Mouse (Mus musculus): ENCODE results near the gene Prkcb. TPM values are rescaled to one million over a fixed set of nuclear protein-coding genes. Genes with fewer than 3 reads are reported as not detected.

Gene Prkcb
- polyA plus RNA-seq, 1 experiment from 2014 or later = 5.6 TPM

- Histone ChIP-seq H3K36me3 (no peaks in the 10 kb centered on the region), H3K4me1 (peaks cover 20% of the 10 kb centered on the region; the same call in 1 of the 2 replicates), H3K4me3 (no peak overlapping the region), H3K27me3 (no peaks in the 10 kb centered on the region), H3K27ac (no peak overlapping the region), H3K4me2 (replicated peaks) (no peak overlapping the region), H3K9ac (no peak overlapping the region), H3K9me3 (no peaks in the 10 kb centered on the region)
- WGBS = 67% methylated on average over 9 of the region's 9 CpGs
- ATAC-seq (ENCODE audit: insufficient number of reproducible peaks, insufficient read depth, low FRiP score, low TSS enrichment) = no peak
These were observed 308.1 kb downstream of the Prkcb start for GRCm38 (mm10) chr7:122596596-122597170.

GRCm38 (mm10) chr7:122597313-122597712 lies 308.8 kb downstream of the Prkcb start:
- no peak; the same call in 1 of the 2 replicates for ATAC-seq (ENCODE audit: insufficient number of reproducible peaks, insufficient read depth, low FRiP score, low TSS enrichment)
- no peak overlapping the region for H3K9ac ChIP-seq
- H3K4me3 ChIP-seq = no peak overlapping the region
- H3K9me3 ChIP-seq = no peaks in the 10 kb centered on the region
- H3K27ac ChIP-seq = no peak overlapping the region
- no peaks in the 10 kb centered on the region for H3K36me3 ChIP-seq
- no peaks in the 10 kb centered on the region for H3K27me3 ChIP-seq
- 34% methylated on average over 7 of the region's 7 CpGs for WGBS
- peaks cover 20% of the 10 kb centered on the region; the same call in 1 of the 2 replicates for H3K4me1 ChIP-seq
- no peak overlapping the region for H3K4me2 ChIP-seq (replicated peaks)

DNA sequence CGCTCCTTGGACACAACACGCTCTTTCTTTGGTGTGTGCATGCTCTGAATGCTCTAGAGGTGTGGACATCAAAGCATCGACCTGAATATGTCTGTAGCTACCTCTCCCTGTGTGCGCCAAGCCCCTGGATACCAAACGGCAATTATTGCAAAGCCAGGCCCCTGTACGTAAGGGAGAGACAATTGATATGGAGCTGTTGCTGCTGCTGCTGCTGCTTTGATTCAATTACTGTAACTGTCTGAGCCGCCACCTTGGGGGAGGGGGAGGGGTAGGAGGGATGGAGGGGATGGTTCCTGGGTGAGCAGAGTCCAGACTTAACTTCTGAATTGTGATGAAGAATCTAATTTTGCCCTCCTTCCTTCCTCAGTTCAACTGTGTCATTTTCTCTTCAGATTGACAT lies 312.3 kb downstream of the Prkcb start:
- peaks cover 23% of the 10 kb centered on the region; the same call in 1 of the 2 replicates for H3K4me1 ChIP-seq
- H3K9me3 ChIP-seq = no peaks in the 10 kb centered on the region
- H3K4me2 ChIP-seq (replicated peaks) = no peak overlapping the region
- no peak overlapping the region for H3K4me3 ChIP-seq
- H3K27ac ChIP-seq = no peak overlapping the region
- WGBS = 56% methylated on average over 7 of the region's 7 CpGs
- H3K27me3 ChIP-seq = no peaks in the 10 kb centered on the region
- no peak overlapping the region for H3K9ac ChIP-seq
- H3K36me3 ChIP-seq = no peaks in the 10 kb centered on the region
- ATAC-seq (ENCODE audit: insufficient number of reproducible peaks, insufficient read depth, low FRiP score, low TSS enrichment) = no peak

- Histone ChIP-seq H3K4me3 (no peak overlapping the region), H3K4me1 (peaks cover 9% of the 10 kb centered on the region; the same call in 1 of the 2 replicates), H3K27ac (no peak overlapping the region), H3K27me3 (no peaks in the 10 kb centered on the region), H3K9me3 (no peaks in the 10 kb centered on the region), H3K9ac (no peak overlapping the region), H3K36me3 (no peaks in the 10 kb centered on the region), H3K4me2 (replicated peaks) (no peak overlapping the region)
- WGBS = 85% methylated on average over 5 of the region's 5 CpGs
- no peak for ATAC-seq (ENCODE audit: insufficient number of reproducible peaks, insufficient read depth, low FRiP score, low TSS enrichment)
These were observed 316.5 kb downstream of the Prkcb start for GRCm38 (mm10) chr7:122605066-122605465.

GRCm38 (mm10) chr7:122609420-122609819 lies 320.9 kb downstream of the Prkcb start:
- Histone ChIP-seq H3K4me3 (no peak overlapping the region), H3K4me2 (replicated peaks) (no peak overlapping the region), H3K27me3 (no peaks in the 10 kb centered on the region), H3K9me3 (no peaks in the 10 kb centered on the region), H3K9ac (no peak overlapping the region), H3K4me1 (no peaks in the 10 kb centered on the region), H3K36me3 (no peaks in the 10 kb centered on the region), H3K27ac (no peak overlapping the region)
- ATAC-seq (ENCODE audit: insufficient number of reproducible peaks, insufficient read depth, low FRiP score, low TSS enrichment) = no peak
- 83% methylated on average over 4 of the region's 4 CpGs for WGBS

DNA sequence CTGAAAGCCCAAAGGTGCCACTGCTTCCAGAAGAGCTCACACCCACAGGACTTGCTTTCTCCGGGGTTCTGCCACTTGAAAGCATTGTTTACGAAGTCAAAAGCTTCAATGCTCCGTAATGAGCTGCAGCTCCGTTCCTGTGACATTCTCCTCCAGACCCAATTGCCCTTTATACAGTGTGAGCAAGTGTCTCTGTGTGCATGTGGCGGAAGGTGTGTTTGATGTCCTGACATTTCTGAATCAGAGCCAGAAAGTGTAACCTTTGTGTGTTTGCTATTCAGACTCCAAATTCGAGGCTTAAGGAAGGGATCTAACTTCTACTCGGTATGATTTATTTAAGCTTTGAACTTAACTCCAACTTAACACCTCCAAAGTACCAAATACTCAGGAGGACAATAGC lies 321.6 kb downstream of the Prkcb start:
- no peaks in the 10 kb centered on the region for H3K9me3 ChIP-seq
- WGBS = 71% methylated on average over 7 of the region's 7 CpGs
- ATAC-seq (ENCODE audit: insufficient number of reproducible peaks, insufficient read depth, low FRiP score, low TSS enrichment) = no peak
- H3K9ac ChIP-seq = no peak overlapping the region
- no peaks in the 10 kb centered on the region for H3K4me1 ChIP-seq
- no peak overlapping the region for H3K4me2 ChIP-seq (replicated peaks)
- H3K27me3 ChIP-seq = no peaks in the 10 kb centered on the region
- no peaks in the 10 kb centered on the region for H3K36me3 ChIP-seq
- no peak overlapping the region for H3K27ac ChIP-seq
- H3K4me3 ChIP-seq = no peak overlapping the region

DNA sequence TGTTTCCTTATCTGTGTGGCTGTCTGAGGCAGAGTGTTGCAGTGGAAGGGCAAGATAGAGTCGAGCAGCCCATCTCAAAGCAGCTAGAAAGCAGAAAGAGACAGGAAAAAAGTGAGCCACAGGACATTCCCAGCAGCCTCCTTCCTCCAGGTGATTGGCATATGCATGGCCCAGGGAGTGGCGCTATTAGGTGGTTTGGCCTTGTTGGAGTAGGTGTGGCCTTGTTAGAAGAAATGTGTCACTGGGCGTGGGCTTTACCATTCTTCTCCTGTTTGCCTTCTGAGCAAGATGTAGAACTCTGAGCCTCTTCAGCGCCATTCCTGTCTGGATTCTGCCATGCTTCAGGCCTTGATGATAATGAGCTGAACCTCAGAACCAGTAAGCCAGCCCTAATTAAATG lies 325.3 kb downstream of the Prkcb start:
- Histone ChIP-seq H3K36me3 (no peaks in the 10 kb centered on the region), H3K27ac (no peak overlapping the region), H3K27me3 (no peaks in the 10 kb centered on the region), H3K4me1 (no peaks in the 10 kb centered on the region), H3K4me3 (no peak overlapping the region), H3K9me3 (no peaks in the 10 kb centered on the region), H3K9ac (no peak overlapping the region), H3K4me2 (replicated peaks) (no peak overlapping the region)
- 82% methylated on average over 4 of the region's 4 CpGs for WGBS
- ATAC-seq (ENCODE audit: insufficient number of reproducible peaks, insufficient read depth, low FRiP score, low TSS enrichment) = no peak

DNA sequence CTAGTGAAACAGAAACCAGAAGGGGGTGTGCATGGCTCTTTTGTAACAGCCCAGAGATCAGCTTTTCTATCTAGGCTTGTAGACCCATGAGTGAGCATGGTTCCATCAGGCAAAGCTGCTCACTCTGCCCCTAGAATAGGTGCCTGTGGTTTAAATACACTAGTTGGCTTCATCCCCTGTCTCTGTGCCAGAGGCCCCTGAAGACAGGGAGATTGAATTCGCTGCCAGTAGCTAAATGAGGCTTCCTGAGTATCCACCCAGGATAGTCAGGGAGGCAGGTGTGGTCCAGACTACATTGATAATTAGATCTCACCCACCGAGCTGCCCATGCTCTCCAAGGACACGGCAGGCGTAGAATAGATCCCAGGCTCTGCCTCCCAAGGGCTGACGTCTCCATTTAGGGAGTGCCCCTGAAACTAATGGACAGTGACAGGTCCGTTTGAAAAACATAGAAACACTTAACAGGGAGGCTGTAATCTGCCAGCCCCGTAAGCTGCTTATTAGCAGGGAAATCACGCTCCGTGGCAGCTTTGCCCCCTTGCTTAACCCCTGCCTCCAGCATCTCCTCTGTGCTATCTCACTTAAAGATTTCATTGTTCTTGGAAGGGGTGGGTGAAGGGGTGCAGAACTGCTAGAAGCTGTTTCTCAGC lies 333.7 kb downstream of the Prkcb start:
- H3K9me3 ChIP-seq = no peaks in the 10 kb centered on the region
- no peaks in the 10 kb centered on the region for H3K27me3 ChIP-seq
- 24% methylated on average over 9 of the region's 9 CpGs for WGBS
- 0 out of 2 replicates have a peak, but pooled peaks cover 4% of the 10 kb centered on the region for H3K4me1 ChIP-seq
- ATAC-seq (ENCODE audit: insufficient number of reproducible peaks, insufficient read depth, low FRiP score, low TSS enrichment) = no peak
- no peak overlapping the region for H3K27ac ChIP-seq
- no peak overlapping the region for H3K9ac ChIP-seq
- H3K4me2 ChIP-seq (replicated peaks) = no peak overlapping the region
- no peaks in the 10 kb centered on the region for H3K36me3 ChIP-seq
- H3K4me3 ChIP-seq = no peak overlapping the region

DNA sequence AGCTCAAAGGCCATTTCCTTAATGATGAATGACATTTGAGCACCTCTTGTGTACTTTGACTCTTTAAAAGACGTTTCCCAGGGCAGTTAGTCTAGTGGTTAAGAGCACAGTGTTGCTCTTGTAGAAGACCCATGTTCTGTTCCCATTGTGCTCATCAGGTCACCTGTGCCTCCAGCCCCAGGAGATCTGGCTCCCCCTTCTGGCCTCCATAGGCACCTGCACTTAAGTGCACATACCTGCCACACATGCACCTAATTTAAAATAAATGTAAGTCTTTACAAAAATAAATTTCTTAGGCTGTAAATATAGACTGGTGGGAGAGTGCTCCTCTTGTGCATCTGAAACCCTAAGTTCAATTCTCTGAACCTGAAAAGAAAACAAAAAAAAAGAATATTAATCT lies 335.2 kb downstream of the Prkcb start:
- ATAC-seq (ENCODE audit: insufficient number of reproducible peaks, insufficient read depth, low FRiP score, low TSS enrichment) = no peak
- H3K27ac ChIP-seq = no peak overlapping the region
- H3K36me3 ChIP-seq = no peaks in the 10 kb centered on the region
- no peaks in the 10 kb centered on the region for H3K27me3 ChIP-seq
- H3K4me1 ChIP-seq = 0 out of 2 replicates have a peak, but pooled peaks cover 4% of the 10 kb centered on the region
- no peak overlapping the region for H3K4me2 ChIP-seq (replicated peaks)
- no peak overlapping the region for H3K9ac ChIP-seq
- no peaks in the 10 kb centered on the region for H3K9me3 ChIP-seq
- no peak overlapping the region for H3K4me3 ChIP-seq
- 47% methylated on average over 1 of the region's 1 CpGs for WGBS

DNA sequence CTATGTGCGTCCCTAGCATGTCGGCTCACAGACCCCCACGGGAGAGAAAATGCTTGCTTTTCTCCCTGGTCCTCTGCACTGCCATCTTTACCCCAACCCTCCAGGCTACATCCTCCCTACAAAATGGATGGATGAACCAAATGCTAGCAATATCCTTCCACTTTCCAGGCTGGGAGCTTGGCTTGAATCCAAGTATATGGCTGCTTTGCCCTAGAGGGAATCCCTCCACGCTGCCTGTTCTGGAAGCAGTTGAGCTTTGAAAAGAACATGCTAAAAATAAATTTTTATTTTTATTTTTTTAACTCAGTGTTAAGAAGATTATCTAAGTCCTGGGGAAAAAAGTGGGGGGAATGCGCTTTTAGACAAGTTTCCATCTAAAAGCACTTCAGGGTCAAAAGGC lies 339.5 kb downstream of the Prkcb start:
- Histone ChIP-seq H3K9me3 (no peaks in the 10 kb centered on the region), H3K4me2 (replicated peaks) (no peak overlapping the region), H3K36me3 (no peaks in the 10 kb centered on the region), H3K27me3 (no peaks in the 10 kb centered on the region), H3K4me1 (no peaks in the 10 kb centered on the region), H3K4me3 (no peak overlapping the region), H3K9ac (no peak overlapping the region), H3K27ac (no peak overlapping the region)
- WGBS = 89% methylated on average over 5 of the region's 5 CpGs
- ATAC-seq (ENCODE audit: insufficient number of reproducible peaks, insufficient read depth, low FRiP score, low TSS enrichment) = no peak

- WGBS = 90% methylated on average over 2 of the region's 2 CpGs
- H3K36me3 ChIP-seq = no peaks in the 10 kb centered on the region
- no peak for ATAC-seq (ENCODE audit: insufficient number of reproducible peaks, insufficient read depth, low FRiP score, low TSS enrichment)
- H3K27me3 ChIP-seq = no peaks in the 10 kb centered on the region
- H3K9me3 ChIP-seq = no peaks in the 10 kb centered on the region
- H3K27ac ChIP-seq = no peak overlapping the region
- H3K4me3 ChIP-seq = no peak overlapping the region
- H3K4me1 ChIP-seq = no peaks in the 10 kb centered on the region
- no peak overlapping the region for H3K9ac ChIP-seq
- H3K4me2 ChIP-seq (replicated peaks) = no peak overlapping the region
These were observed 341.8 kb downstream of the Prkcb start for GRCm38 (mm10) chr7:122630386-122630785.

GRCm38 (mm10) chr7:122631151-122631550 lies 342.6 kb downstream of the Prkcb start:
- Histone ChIP-seq H3K9ac (no peak overlapping the region), H3K4me2 (replicated peaks) (no peak overlapping the region), H3K9me3 (no peaks in the 10 kb centered on the region), H3K27ac (no peak overlapping the region), H3K4me1 (no peaks in the 10 kb centered on the region), H3K27me3 (no peaks in the 10 kb centered on the region), H3K36me3 (no peaks in the 10 kb centered on the region), H3K4me3 (no peak overlapping the region)
- WGBS = 65% methylated on average over 3 of the region's 3 CpGs
- no peak for ATAC-seq (ENCODE audit: insufficient number of reproducible peaks, insufficient read depth, low FRiP score, low TSS enrichment)

All from embryonic facial prominence, embryonic 12.5 days (tissue).